Mouse (Mus musculus): Measurements from ENCODE around the gene Dhx37. TPM values are rescaled to one million over a fixed set of nuclear protein-coding genes. Genes with fewer than 3 reads are reported as not detected.
A peak's percentile ranks its signal among the peaks of the same experiment; 100 is the strongest.
"Not testable (repeated sequence)": the region's sequence is repeated elsewhere in the genome, so short reads cannot be mapped to it uniquely, and the experiment has no call there.

Gene Dhx37
- polyA plus RNA-seq, 1 experiment from 2014 or later: 8.2 TPM

- no peaks in the 10 kb centered on the region for H3K9me3 ChIP-seq (ENCODE audit: control insufficient read depth, low read length)
- H3K9ac ChIP-seq (ENCODE audit: low read length): peak within 1 kb of the TSS; percentile 91
- WGBS: under 1% methylated on average over 76 of the region's 97 CpGs
- no peaks in the 10 kb centered on the region for H3K27me3 ChIP-seq (ENCODE audit: control insufficient read depth, insufficient read depth, low read length)
- peak within 1 kb of the TSS; percentile 82 to 89 for H3K27ac ChIP-seq (replicated peaks in 1 of 2; ENCODE audit: control insufficient read depth in 1 of 2, insufficient read depth in 1 of 2, low read depth in 2 of 2, low read length in 2 of 2)
- H3K36me3 ChIP-seq (ENCODE audit: control insufficient read depth, insufficient read depth, low read length): peaks cover 3% of the 10 kb centered on the region; the same call in 1 of the 2 replicates
- H3K4me3 ChIP-seq (ENCODE audit: control insufficient read depth in 1 of 2, insufficient read depth in 1 of 2, low read depth in 1 of 2, low read length in 2 of 2): peak within 1 kb of the TSS; percentile 96 to 99
- peak; percentile 90 for ATAC-seq (ENCODE audit: insufficient number of reproducible peaks, insufficient read depth, low FRiP score, low read depth)
- peaks cover 5 to 7% of the 10 kb centered on the region in 2 experiments; a peak in 3 of 4 replicates for H3K4me1 ChIP-seq (ENCODE audit: control insufficient read depth in 2 of 2, insufficient read depth in 2 of 2, low read length in 2 of 2)
- peak within 1 kb of the TSS; percentile 87 for H3K4me2 ChIP-seq (ENCODE audit: low read length)
Observed at GRCm38 (mm10) chr5:125441234-125442114, 7.6 kb upstream of the Dhx37 start, which contains the start of gene Bri3bp. Gene Bri3bp, plus strand, starts transcription at chr5:125441568.

- peak overlapping the region; percentile 96 to 99 for H3K4me3 ChIP-seq (ENCODE audit: control insufficient read depth in 1 of 2, insufficient read depth in 1 of 2, low read depth in 1 of 2, low read length in 2 of 2)
- WGBS: 6% methylated on average over 7 of the region's 7 CpGs
- H3K9me3 ChIP-seq (ENCODE audit: control insufficient read depth, low read length): no peaks in the 10 kb centered on the region
- H3K9ac ChIP-seq (ENCODE audit: low read length): peak overlapping the region; percentile 91
- H3K36me3 ChIP-seq (ENCODE audit: control insufficient read depth, insufficient read depth, low read length): peaks cover 3% of the 10 kb centered on the region; the same call in 1 of the 2 replicates
- H3K4me1 ChIP-seq (ENCODE audit: control insufficient read depth in 2 of 2, insufficient read depth in 2 of 2, low read length in 2 of 2): peaks cover 5 to 7% of the 10 kb centered on the region in 2 experiments; a peak in 3 of 4 replicates
- ATAC-seq (ENCODE audit: insufficient number of reproducible peaks, insufficient read depth, low FRiP score, low read depth): 0 out of 2 replicates have a peak, but pooled peaks have one; percentile 11
- peak overlapping the region; percentile 87 for H3K4me2 ChIP-seq (ENCODE audit: low read length)
- peak overlapping the region; percentile 74 to 89 for H3K27ac ChIP-seq (replicated peaks in 1 of 2; ENCODE audit: control insufficient read depth in 1 of 2, insufficient read depth in 1 of 2, low read depth in 2 of 2, low read length in 2 of 2)
- H3K27me3 ChIP-seq (ENCODE audit: control insufficient read depth, insufficient read depth, low read length): no peaks in the 10 kb centered on the region
Observed at GRCm38 (mm10) chr5:125440583-125441233, 6.8 kb upstream of the Dhx37 start.

- H3K27me3 ChIP-seq (ENCODE audit: control insufficient read depth, insufficient read depth, low read length); H3K9ac ChIP-seq (ENCODE audit: low read length); H3K27ac ChIP-seq (replicated peaks in 1 of 2; ENCODE audit: control insufficient read depth in 1 of 2, insufficient read depth in 1 of 2, low read depth in 2 of 2, low read length in 2 of 2); H3K9me3 ChIP-seq (ENCODE audit: control insufficient read depth, low read length); ATAC-seq (ENCODE audit: insufficient number of reproducible peaks, insufficient read depth, low FRiP score, low read depth): not testable (repeated sequence)
- H3K36me3 ChIP-seq (ENCODE audit: control insufficient read depth, insufficient read depth, low read length): peaks cover 23% of the 10 kb centered on the region
- H3K4me3 ChIP-seq (ENCODE audit: control insufficient read depth in 1 of 2, insufficient read depth in 1 of 2, low read depth in 1 of 2, low read length in 2 of 2): peak overlapping the region; percentile 20 to 94
- WGBS: 56% methylated on average over 15 of the region's 15 CpGs
- peaks cover 5 to 11% of the 10 kb centered on the region in 2 experiments for H3K4me1 ChIP-seq (ENCODE audit: control insufficient read depth in 2 of 2, insufficient read depth in 2 of 2, low read length in 2 of 2)
- H3K4me2 ChIP-seq (ENCODE audit: low read length): peak overlapping the region; percentile 96
Observed at GRCm38 (mm10) chr5:125434347-125434746, 426 bp upstream of the Dhx37 start.

GRCm38 (mm10) chr5:125432324-125432723 lies 1.6 kb downstream of the Dhx37 start:
- 92% methylated on average over 2 of the region's 2 CpGs for WGBS
- Histone ChIP-seq H3K4me1 (ENCODE audit: control insufficient read depth in 2 of 2, insufficient read depth in 2 of 2, low read length in 2 of 2) (peaks cover 5 to 11% of the 10 kb centered on the region in 2 experiments), H3K36me3 (ENCODE audit: control insufficient read depth, insufficient read depth, low read length) (peaks cover 42% of the 10 kb centered on the region)
- H3K9me3 ChIP-seq (ENCODE audit: control insufficient read depth, low read length); H3K27me3 ChIP-seq (ENCODE audit: control insufficient read depth, insufficient read depth, low read length); H3K9ac ChIP-seq (ENCODE audit: low read length); ATAC-seq (ENCODE audit: insufficient number of reproducible peaks, insufficient read depth, low FRiP score, low read depth); H3K4me3 ChIP-seq (ENCODE audit: control insufficient read depth in 1 of 2, insufficient read depth in 1 of 2, low read depth in 1 of 2, low read length in 2 of 2); H3K27ac ChIP-seq (replicated peaks in 1 of 2; ENCODE audit: control insufficient read depth in 1 of 2, insufficient read depth in 1 of 2, low read depth in 2 of 2, low read length in 2 of 2); H3K4me2 ChIP-seq (ENCODE audit: low read length): not testable (repeated sequence)

- ATAC-seq (ENCODE audit: insufficient number of reproducible peaks, insufficient read depth, low FRiP score, low read depth): peak; percentile 44
- Histone ChIP-seq H3K9ac (ENCODE audit: low read length) (no peak overlapping the region), H3K36me3 (ENCODE audit: control insufficient read depth, insufficient read depth, low read length) (peaks cover 98% of the 10 kb centered on the region), H3K4me1 (ENCODE audit: control insufficient read depth in 2 of 2, insufficient read depth in 2 of 2, low read length in 2 of 2) (peaks cover 0 to 5% of the 10 kb centered on the region in 2 experiments; a peak in 1 of 4 replicates), H3K27me3 (ENCODE audit: control insufficient read depth, insufficient read depth, low read length) (no peaks in the 10 kb centered on the region), H3K4me3 (ENCODE audit: control insufficient read depth in 1 of 2, insufficient read depth in 1 of 2, low read depth in 1 of 2, low read length in 2 of 2) (no peak overlapping the region), H3K27ac (replicated peaks in 1 of 2; ENCODE audit: control insufficient read depth in 1 of 2, insufficient read depth in 1 of 2, low read depth in 2 of 2, low read length in 2 of 2) (peak overlapping the region; percentile 66 to 84), H3K9me3 (ENCODE audit: control insufficient read depth, low read length) (no peaks in the 10 kb centered on the region), H3K4me2 (ENCODE audit: low read length) (no peak overlapping the region)
- 69% methylated on average over 10 of the region's 10 CpGs for WGBS
Observed at GRCm38 (mm10) chr5:125426343-125426742, 7.6 kb downstream of the Dhx37 start.

DNA sequence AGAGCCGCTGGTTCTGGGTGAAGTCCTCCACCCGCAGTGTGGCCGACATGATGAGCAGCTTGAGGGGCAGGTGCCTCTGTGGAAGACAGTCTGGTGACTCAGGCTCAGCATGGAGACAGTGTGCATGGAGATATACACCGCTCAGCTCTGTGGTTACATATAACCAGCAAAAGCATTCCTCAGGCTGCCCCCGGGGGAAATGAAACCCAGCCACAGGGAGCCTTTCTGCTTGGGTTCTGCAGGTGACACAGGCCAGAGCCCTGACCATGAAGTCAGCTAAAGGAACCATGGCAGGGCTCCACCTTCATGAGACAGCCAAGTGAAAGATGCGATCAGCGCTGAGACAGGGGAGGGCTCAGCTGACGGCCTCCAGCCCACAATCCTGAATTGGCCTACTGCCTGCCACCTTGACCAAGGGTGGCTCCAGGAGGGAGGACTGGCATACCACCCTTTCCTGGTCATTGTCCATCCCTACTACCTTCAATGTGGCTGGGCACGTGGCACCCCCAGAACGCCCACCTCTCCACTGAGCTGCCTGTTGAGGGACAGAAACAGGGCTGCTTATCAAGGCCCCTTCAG lies 8.1 kb downstream of the Dhx37 start:
- H3K27ac ChIP-seq (replicated peaks in 1 of 2; ENCODE audit: control insufficient read depth in 1 of 2, insufficient read depth in 1 of 2, low read depth in 2 of 2, low read length in 2 of 2): peak overlapping the region; percentile 66 to 84
- WGBS: 86% methylated on average over 10 of the region's 10 CpGs
- peaks cover 98% of the 10 kb centered on the region for H3K36me3 ChIP-seq (ENCODE audit: control insufficient read depth, insufficient read depth, low read length)
- H3K27me3 ChIP-seq (ENCODE audit: control insufficient read depth, insufficient read depth, low read length): no peaks in the 10 kb centered on the region
- H3K4me3 ChIP-seq (ENCODE audit: control insufficient read depth in 1 of 2, insufficient read depth in 1 of 2, low read depth in 1 of 2, low read length in 2 of 2): no peak overlapping the region
- peaks cover 0 to 5% of the 10 kb centered on the region in 2 experiments; a peak in 1 of 4 replicates for H3K4me1 ChIP-seq (ENCODE audit: control insufficient read depth in 2 of 2, insufficient read depth in 2 of 2, low read length in 2 of 2)
- no peak overlapping the region for H3K4me2 ChIP-seq (ENCODE audit: low read length)
- H3K9me3 ChIP-seq (ENCODE audit: control insufficient read depth, low read length): no peaks in the 10 kb centered on the region
- ATAC-seq (ENCODE audit: insufficient number of reproducible peaks, insufficient read depth, low FRiP score, low read depth): no peak
- H3K9ac ChIP-seq (ENCODE audit: low read length): no peak overlapping the region

GRCm38 (mm10) chr5:125419124-125419523 lies 14.8 kb downstream of the Dhx37 start:
- no peaks in the 10 kb centered on the region for H3K9me3 ChIP-seq (ENCODE audit: control insufficient read depth, low read length)
- H3K4me3 ChIP-seq (ENCODE audit: control insufficient read depth in 1 of 2, insufficient read depth in 1 of 2, low read depth in 1 of 2, low read length in 2 of 2): no peak overlapping the region
- WGBS: 82% methylated on average over 11 of the region's 11 CpGs
- H3K36me3 ChIP-seq (ENCODE audit: control insufficient read depth, insufficient read depth, low read length): peaks cover 99% of the 10 kb centered on the region
- H3K27me3 ChIP-seq (ENCODE audit: control insufficient read depth, insufficient read depth, low read length): no peaks in the 10 kb centered on the region
- H3K27ac ChIP-seq (replicated peaks in 1 of 2; ENCODE audit: control insufficient read depth in 1 of 2, insufficient read depth in 1 of 2, low read depth in 2 of 2, low read length in 2 of 2): no peak overlapping the region
- no peaks in the 10 kb centered on the region for H3K4me1 ChIP-seq (ENCODE audit: control insufficient read depth in 2 of 2, insufficient read depth in 2 of 2, low read length in 2 of 2)
- H3K9ac ChIP-seq (ENCODE audit: low read length): no peak overlapping the region
- ATAC-seq (ENCODE audit: insufficient number of reproducible peaks, insufficient read depth, low FRiP score, low read depth): no peak
- no peak overlapping the region for H3K4me2 ChIP-seq (ENCODE audit: low read length)

Data from heart, embryonic 14.5 days (tissue).